Mouse (Mus musculus) neural tube, embryonic 13.5 days (tissue): ENCODE data around the gene Hoxb6. TPM values are rescaled to one million over a fixed set of nuclear protein-coding genes. Genes with fewer than 3 reads are reported as not detected.
A peak's percentile ranks its signal among the peaks of the same experiment; 100 is the strongest.

Source experiments
- ATAC-seq: fragments of 200-750 bp; cut with Nextera tagmentation; 2 replicates; pipeline ENCODE4 v1.8.0; 2017; ENCODE audit warnings: low read depth, mild to moderate bottlenecking, moderate TSS enrichment, moderate library complexity
- H3K27ac ChIP-seq: fragments of 300-500 bp; sonication (generic); replicated peaks from 2 replicates; pipeline ENCODE4 v1.5.1; 2015; ENCODE audit warnings: moderate library complexity, mild to moderate bottlenecking, inconsistent platforms
- H3K27me3 ChIP-seq: fragments of 300-500 bp; sonication (generic); 2 replicates; pipeline ENCODE4 v1.6.1; 2015; ENCODE audit warnings: mild to moderate bottlenecking, inconsistent platforms
- H3K36me3 ChIP-seq: fragments of 300-500 bp; sonication (generic); 2 replicates; pipeline ENCODE4 v1.6.1; 2015; ENCODE audit warnings: mild to moderate bottlenecking, inconsistent platforms
- H3K4me1 ChIP-seq: fragments of 300-500 bp; sonication (generic); replicated peaks from 2 replicates; pipeline ENCODE4 v1.6.1; 2015; ENCODE audit warnings: inconsistent platforms
- H3K4me2 ChIP-seq: fragments of 300-500 bp; sonication (generic); 2 replicates; pipeline ENCODE4 v1.6.1; 2015; ENCODE audit warnings: inconsistent platforms, mild to moderate bottlenecking, moderate library complexity
- H3K4me3 ChIP-seq: fragments of 300-500 bp; sonication (generic); 2 replicates; pipeline ENCODE4 v1.5.1; 2015; ENCODE audit warnings: mild to moderate bottlenecking, inconsistent platforms
- H3K9ac ChIP-seq: fragments of 300-500 bp; sonication (generic); 2 replicates; pipeline ENCODE4 v1.6.1; 2015; ENCODE audit warnings: moderate library complexity, mild to moderate bottlenecking, inconsistent platforms
- H3K9me3 ChIP-seq: fragments of 300-500 bp; sonication (generic); 2 replicates; pipeline ENCODE4 v1.6.1; 2016; ENCODE audit warnings: inconsistent platforms
- WGBS: fragments of 180-500 bp; shearing (Covaris S2); methylation state at CpG from one replicate; pipeline ENCODE4 v1.1.7; 2015; 5-methylcytosine and 5-hydroxymethylcytosine counted together
- polyA plus RNA-seq: library from polyadenylated mRNA; unstranded; fragments of >200 nt; fragmentation: Nextera tagmentation; extraction: Ambion mirVana; gene quantifications from 2 replicates; pipeline ENCODE4 v1.2.1, GENCODE M21; 2015

The Hoxb6 gene
- polyA plus RNA-seq, 1 experiment from 2014 or later, result 174 TPM

GRCm38 (mm10) chr11:96282795-96283430 lies 9.4 kb upstream of the Hoxb6 start:
- under 1% methylated on average over 49 of the region's 49 CpGs for WGBS
- Histone ChIP-seq H3K27ac (peak overlapping the region; percentile 100), H3K36me3 (peaks cover 7% of the 10 kb centered on the region; the same call in 1 of the 2 replicates), H3K9ac (peak overlapping the region; percentile 100), H3K4me2 (peak overlapping the region; percentile 96), H3K4me1 (peaks cover 40% of the 10 kb centered on the region), H3K9me3 (no peaks in the 10 kb centered on the region), H3K4me3 (peak overlapping the region; percentile 99), H3K27me3 (no peaks in the 10 kb centered on the region)
- no peak for ATAC-seq

GRCm38 (mm10) chr11:96284041-96284749 lies 8.1 kb upstream of the Hoxb6 start:
- Histone ChIP-seq H3K9ac (peak overlapping the region; percentile 100), H3K36me3 (peaks cover 7% of the 10 kb centered on the region; the same call in 1 of the 2 replicates), H3K4me1 (peaks cover 42% of the 10 kb centered on the region), H3K4me2 (peak overlapping the region; percentile 96), H3K9me3 (no peaks in the 10 kb centered on the region), H3K27ac (peak overlapping the region; percentile 100), H3K4me3 (peak overlapping the region; percentile 99), H3K27me3 (no peaks in the 10 kb centered on the region)
- under 1% methylated on average over 49 of the region's 49 CpGs for WGBS
- no peak for ATAC-seq

- peak overlapping the region; percentile 99 for H3K4me3 ChIP-seq
- H3K27ac ChIP-seq, result peak overlapping the region; percentile 100
- peak overlapping the region; percentile 96 for H3K4me2 ChIP-seq
- ATAC-seq, result peak; percentile 84
- peaks cover 42% of the 10 kb centered on the region for H3K4me1 ChIP-seq
- no peaks in the 10 kb centered on the region for H3K27me3 ChIP-seq
- no peaks in the 10 kb centered on the region for H3K9me3 ChIP-seq
- peaks cover 7% of the 10 kb centered on the region; the same call in 1 of the 2 replicates for H3K36me3 ChIP-seq
- H3K9ac ChIP-seq, result peak overlapping the region; percentile 100
- under 1% methylated on average over 35 of the region's 37 CpGs for WGBS
These were observed 7.2 kb upstream of the Hoxb6 start for GRCm38 (mm10) chr11:96284774-96285734.

GRCm38 (mm10) chr11:96285771-96286738 lies 6.2 kb upstream of the Hoxb6 start, which contains the start of gene Hoxb7:
TSS of gene Hoxb7 (plus strand) at chr11:96286623.
- Histone ChIP-seq H3K36me3 (peaks cover 7% of the 10 kb centered on the region; the same call in 1 of the 2 replicates), H3K4me1 (peaks cover 43% of the 10 kb centered on the region), H3K27ac (peak within 1 kb of the TSS; percentile 100), H3K4me2 (peak within 1 kb of the TSS; percentile 96), H3K4me3 (peak within 1 kb of the TSS; percentile 99), H3K9me3 (no peaks in the 10 kb centered on the region), H3K27me3 (no peaks in the 10 kb centered on the region), H3K9ac (peak within 1 kb of the TSS; percentile 100)
- under 1% methylated on average over 42 of the region's 43 CpGs for WGBS
- ATAC-seq, result peak; percentile 8; the same call in 1 of the 2 replicates

- peak overlapping the region; percentile 96 for H3K4me2 ChIP-seq
- peaks cover 7% of the 10 kb centered on the region; the same call in 1 of the 2 replicates for H3K36me3 ChIP-seq
- H3K4me1 ChIP-seq, result peaks cover 43% of the 10 kb centered on the region
- peak; percentile 5; the same call in 1 of the 2 replicates for ATAC-seq
- H3K27me3 ChIP-seq, result no peaks in the 10 kb centered on the region
- peak overlapping the region; percentile 100 for H3K9ac ChIP-seq
- under 1% methylated on average over 55 of the region's 55 CpGs for WGBS
- peak overlapping the region; percentile 99 for H3K4me3 ChIP-seq
- H3K27ac ChIP-seq, result peak overlapping the region; percentile 100
- no peaks in the 10 kb centered on the region for H3K9me3 ChIP-seq
These were observed 5.4 kb upstream of the Hoxb6 start for GRCm38 (mm10) chr11:96286739-96287385.

- Histone ChIP-seq H3K9me3 (no peaks in the 10 kb centered on the region), H3K4me3 (peak overlapping the region; percentile 99), H3K9ac (peak overlapping the region; percentile 100), H3K4me2 (peak overlapping the region; percentile 96), H3K27ac (peak overlapping the region; percentile 100), H3K27me3 (no peaks in the 10 kb centered on the region), H3K4me1 (peaks cover 44% of the 10 kb centered on the region), H3K36me3 (peaks cover 7% of the 10 kb centered on the region; the same call in 1 of the 2 replicates)
- peak; percentile 38; the same call in 1 of the 2 replicates for ATAC-seq
- WGBS, result 1% methylated on average over 9 of the region's 9 CpGs
These were observed 4.9 kb upstream of the Hoxb6 start for GRCm38 (mm10) chr11:96287411-96287810.

- ATAC-seq, result no peak
- H3K4me2 ChIP-seq, result peak overlapping the region; percentile 96
- H3K9me3 ChIP-seq, result no peaks in the 10 kb centered on the region
- 14% methylated on average over 1 of the region's 1 CpGs for WGBS
- peak overlapping the region; percentile 100 for H3K9ac ChIP-seq
- H3K27me3 ChIP-seq, result no peaks in the 10 kb centered on the region
- H3K27ac ChIP-seq, result peak overlapping the region; percentile 100
- H3K36me3 ChIP-seq, result peaks cover 7% of the 10 kb centered on the region; the same call in 1 of the 2 replicates
- peak overlapping the region; percentile 99 for H3K4me3 ChIP-seq
- H3K4me1 ChIP-seq, result peaks cover 44% of the 10 kb centered on the region
These were observed 3.6 kb upstream of the Hoxb6 start for GRCm38 (mm10) chr11:96288455-96289221.

- Histone ChIP-seq H3K9me3 (no peaks in the 10 kb centered on the region), H3K36me3 (peaks cover 4% of the 10 kb centered on the region; the same call in 1 of the 2 replicates), H3K27ac (peak overlapping the region; percentile 100), H3K4me1 (peaks cover 44% of the 10 kb centered on the region), H3K9ac (peak overlapping the region; percentile 100), H3K27me3 (no peaks in the 10 kb centered on the region), H3K4me2 (peak overlapping the region; percentile 96), H3K4me3 (peak overlapping the region; percentile 99)
- no peak for ATAC-seq
- 5% methylated on average over 21 of the region's 21 CpGs for WGBS
These were observed 3.0 kb upstream of the Hoxb6 start for GRCm38 (mm10) chr11:96289293-96289692.

- Histone ChIP-seq H3K4me1 (peaks cover 44% of the 10 kb centered on the region), H3K36me3 (no peaks in the 10 kb centered on the region), H3K27ac (peak overlapping the region; percentile 100), H3K27me3 (no peaks in the 10 kb centered on the region), H3K4me3 (peak overlapping the region; percentile 99), H3K9me3 (no peaks in the 10 kb centered on the region), H3K4me2 (peak overlapping the region; percentile 96), H3K9ac (peak overlapping the region; percentile 100)
- 14% methylated on average over 6 of the region's 6 CpGs for WGBS
- no peak for ATAC-seq
These were observed 2.4 kb upstream of the Hoxb6 start for GRCm38 (mm10) chr11:96289837-96290236.
